In genomic region chr5:32853731-32854507, GRCm38 (mm10) we compare ENCODE assay signal across 8 mouse cellular contexts. TPM values are rescaled to one million over a fixed set of nuclear protein-coding genes. Genes with fewer than 3 reads are reported as not detected.
DNase-seq lines count a peak whose midpoint lies in the region; ATAC-seq and TF ChIP-seq lines count a peak whose summit lies in the region.

Gene Prr14l (minus strand): TSS chr5:32854256.

- H3K27me3 ChIP-seq in embryonic facial prominence, embryonic 15.5 days, result no peaks in the 10 kb centered on the region
- no peaks in the 10 kb centered on the region for H3K27me3 ChIP-seq in limb, embryonic 14.5 days (ENCODE audit: control insufficient read depth, insufficient read depth, low read length)
- no peaks in the 10 kb centered on the region for H3K27me3 ChIP-seq in midbrain, postnatal 0 days (ENCODE audit: insufficient read depth, low read length)

- H3K4me1 ChIP-seq in bone marrow, adult 2 months (ENCODE audit: control insufficient read depth, insufficient read depth, low read length), result no peaks in the 10 kb centered on the region; the same call in 1 of the 2 replicates
- peaks cover 26% of the 10 kb centered on the region for H3K4me1 ChIP-seq in embryonic facial prominence, embryonic 15.5 days
- H3K4me1 ChIP-seq in limb, embryonic 14.5 days (ENCODE audit: control insufficient read depth, insufficient read depth, low read length), result no peaks in the 10 kb centered on the region
- H3K4me1 ChIP-seq in midbrain, postnatal 0 days (ENCODE audit: insufficient read depth, low read length), result peaks cover 4% of the 10 kb centered on the region

- no peak; the same call in 1 of the 2 replicates for TF ChIP-seq CTCF in bone marrow, adult 2 months (IDR thresholded peaks at IDR 0.05; ENCODE audit: control insufficient read depth, insufficient read depth, low read length)
- 0 out of 2 replicates have a peak, but pooled peaks have one; percentile 2 for TF ChIP-seq CTCF in midbrain, postnatal 0 days (IDR thresholded peaks at IDR 0.05)

- peak; percentile 95 for ATAC-seq in embryonic facial prominence, embryonic 15.5 days (ENCODE audit: insufficient number of reproducible peaks, low FRiP score, low TSS enrichment, low read depth)
- peak; percentile 97 for ATAC-seq in limb, embryonic 14.5 days (ENCODE audit: low FRiP score, low read depth)
- ATAC-seq in midbrain, postnatal 0 days (ENCODE audit: low FRiP score), result peak; percentile 99

- 0 out of 2 replicates have a peak, but pooled peaks cover 2% of the 10 kb centered on the region for H3K36me3 ChIP-seq in embryonic facial prominence, embryonic 15.5 days
- H3K36me3 ChIP-seq in limb, embryonic 14.5 days (ENCODE audit: control insufficient read depth, insufficient read depth, low read length), result peaks cover 12% of the 10 kb centered on the region; the same call in 1 of the 2 replicates
- no peaks in the 10 kb centered on the region for H3K36me3 ChIP-seq in midbrain, postnatal 0 days (ENCODE audit: insufficient read depth, low read length)

- H3K9me3 ChIP-seq in embryonic facial prominence, embryonic 15.5 days (replicated peaks), result no peaks in the 10 kb centered on the region
- no peaks in the 10 kb centered on the region for H3K9me3 ChIP-seq in limb, embryonic 14.5 days (ENCODE audit: control insufficient read depth, low read length)
- no peaks in the 10 kb centered on the region for H3K9me3 ChIP-seq in midbrain, postnatal 0 days (ENCODE audit: low read length)

- H3K27ac ChIP-seq in bone marrow, adult 2 months (ENCODE audit: control insufficient read depth, insufficient read depth, low read depth, low read length, poor library complexity), result peak within 1 kb of the TSS; percentile 88
- peak within 1 kb of the TSS; percentile 92 for H3K27ac ChIP-seq in embryonic facial prominence, embryonic 15.5 days (replicated peaks)
- peak within 1 kb of the TSS; percentile 71 for H3K27ac ChIP-seq in limb, embryonic 14.5 days (replicated peaks; ENCODE audit: low read depth, low read length)
- peak within 1 kb of the TSS; percentile 73 for H3K27ac ChIP-seq in midbrain, postnatal 0 days (ENCODE audit: low read depth, low read length)

- H3K4me3 ChIP-seq in bone marrow, adult 2 months (replicated peaks; ENCODE audit: control insufficient read depth, low read depth, low read length), result peak within 1 kb of the TSS; percentile 93
- H3K4me3 ChIP-seq in embryonic facial prominence, embryonic 15.5 days (replicated peaks), result peak within 1 kb of the TSS; percentile 96
- peak within 1 kb of the TSS; percentile 95 for H3K4me3 ChIP-seq in limb, embryonic 14.5 days (replicated peaks; ENCODE audit: low read length)
- peak within 1 kb of the TSS; percentile 90 for H3K4me3 ChIP-seq in midbrain, postnatal 0 days (ENCODE audit: low read depth, low read length)

- WGBS in bone marrow, adult 2 months, result under 1% methylated on average over 51 of the region's 51 CpGs
- 1% methylated on average over 51 of the region's 51 CpGs for WGBS in embryonic facial prominence, embryonic 15.5 days
- WGBS in limb, embryonic 14.5 days, result under 1% methylated on average over 45 of the region's 51 CpGs
- 1% methylated on average over 46 of the region's 51 CpGs for WGBS in midbrain, postnatal 0 days

- peak within 1 kb of the TSS; percentile 63 for H3K4me2 ChIP-seq in embryonic facial prominence, embryonic 15.5 days (replicated peaks)
- H3K4me2 ChIP-seq in limb, embryonic 14.5 days (replicated peaks; ENCODE audit: low read depth, low read length, severe bottlenecking), result peak within 1 kb of the TSS; percentile 57
- H3K4me2 ChIP-seq in midbrain, postnatal 0 days (ENCODE audit: low read depth, low read length, poor library complexity, severe bottlenecking), result peak within 1 kb of the TSS; percentile 77

- H3K9ac ChIP-seq in embryonic facial prominence, embryonic 15.5 days, result peak within 1 kb of the TSS; percentile 100
- peak within 1 kb of the TSS; percentile 92 for H3K9ac ChIP-seq in limb, embryonic 14.5 days (ENCODE audit: low read depth, low read length, severe bottlenecking)
- H3K9ac ChIP-seq in midbrain, postnatal 0 days (replicated peaks; ENCODE audit: low read length, poor library complexity, severe bottlenecking), result peak within 1 kb of the TSS; percentile 93

- peak; percentile 96 for DNase-seq in 416B (ENCODE audit: low read depth)
- DNase-seq in heart, adult 8-10 months (ENCODE audit: low spot score), result peak; percentile 98
- DNase-seq in kidney, adult 9 months, result peak; percentile 99
- peak; percentile 93 for DNase-seq in limb, embryonic 14.5 days (ENCODE audit: low spot score)
- peak; percentile 96 for DNase-seq in midbrain, postnatal 0 days (ENCODE audit: low spot score)
- DNase-seq in spleen, postnatal 14 days (ENCODE audit: low spot score in 2 of 2), result peak; percentile 98 to 99

- TF ChIP-seq POLR2A in bone marrow, adult 2 months (IDR thresholded peaks at IDR 0.05; ENCODE audit: borderline replicate concordance, control insufficient read depth, low read depth, low read length), result peak; percentile 96; the same call in 1 of the 2 replicates
- peak; percentile 65; the same call in 1 of the 2 replicates for TF ChIP-seq POLR2A in limb, embryonic 14.5 days (IDR thresholded peaks at IDR 0.05; ENCODE audit: borderline replicate concordance, extremely low read depth, insufficient read depth, insufficient read length)

RNA-seq across cellular contexts. Expression of gene Prr14l, which starts in this region (rescaled TPM):
- polyA plus RNA-seq in bone marrow, adult 2 months (2011; ENCODE audit: insufficient read depth, insufficient read length, low replicate concordance, missing spikeins), result 18.3 and 27.6 TPM in 2 replicates
- polyA plus RNA-seq in embryonic facial prominence, embryonic 15.5 days (2015; fragmentation: Nextera tagmentation; extraction: Ambion mirVana), result 14.4 and 16.9 TPM in 2 replicates
- 1 to 10 TPM; 5.0 to 5.8 (median 5.6) TPM for total RNA-seq in heart, adult 8-10 months (2022)
- 14.9 and 23.7 TPM in 2 replicates for polyA plus RNA-seq in limb, embryonic 14.5 days (2012; rRNA removed)
- polyA plus RNA-seq in limb, embryonic 14.5 days (2014; fragmentation: Nextera tagmentation; extraction: Ambion mirVana), result 13.9 and 14.4 TPM in 2 replicates
- 17.4 and 21.1 TPM in 2 replicates for total RNA-seq in midbrain, postnatal 0 days (2014; rRNA removed)
- 6.1 and 13.5 TPM in 2 replicates for polyA plus RNA-seq in midbrain, postnatal 0 days (2015; fragmentation: Nextera tagmentation; extraction: Ambion mirVana)

Comparison
In these comparisons a context has a peak if more than half of its experiments do, and no peak if none do; other contexts are left out.
1. Peak in every context shown above with its lines: DNase-seq, ATAC-seq, H3K4me3 ChIP-seq and H3K27ac ChIP-seq.